ENCODE assay signal across 25 mouse cellular contexts in genomic region chr8:106953571-106953970, GRCm38 (mm10). TPM values are rescaled to one million over a fixed set of nuclear protein-coding genes. Genes with fewer than 3 reads are reported as not detected.
DNase-seq lines count a peak whose midpoint lies in the region; ATAC-seq and TF ChIP-seq lines count a peak whose summit lies in the region.
"Had no signal": no experiment of that assay in that cellular context is flagged by ENCODE, and none has a peak within 500 bp of the region (broad histone marks: within the 10 kb centered on the region; RNA-seq: fewer than 3 reads in every experiment).

No protein-coding gene starts in this region.

- 38% methylated on average over 4 of the region's 4 CpGs for WGBS in liver, adult 2 months
- 63% methylated on average over 4 of the region's 4 CpGs for WGBS in liver, embryonic 12.5 days (ENCODE audit: insufficient replicate concordance)
- 84% methylated on average over 4 of the region's 4 CpGs for WGBS in hindbrain, embryonic 14.5 days

- no peak for TF ChIP-seq CTCF in liver, adult 2 months (IDR thresholded peaks at IDR 0.05; ENCODE audit: low read depth, low read length)
- no peak for TF ChIP-seq CTCF in C2C12 (IDR thresholded peaks at IDR 0.05; ENCODE audit: control insufficient read depth, insufficient read depth, insufficient read length)
- TF ChIP-seq CTCF in left cerebral cortex, adult 2 months (IDR thresholded peaks at IDR 0.05) = no peak

- H3K27me3 ChIP-seq in liver, adult 2 months (ENCODE audit: control insufficient read depth, insufficient read depth, low read length) = no peaks in the 10 kb centered on the region
- no peaks in the 10 kb centered on the region for H3K27me3 ChIP-seq in liver, embryonic 12.5 days (replicated peaks)
- H3K27me3 ChIP-seq in C2C12 (ENCODE audit: control insufficient read depth, insufficient read depth, insufficient read length) (no peaks in the 10 kb centered on the region), myocyte (ENCODE audit: control insufficient read depth, insufficient read depth, insufficient read length) (no peaks in the 10 kb centered on the region)
- H3K27me3 ChIP-seq in hindbrain, embryonic 14.5 days (ENCODE audit: control insufficient read depth, insufficient read depth, low read length) = no peaks in the 10 kb centered on the region
- H3K27me3 ChIP-seq: forebrain, embryonic 13.5 days; heart, embryonic 15.5 days; midbrain, embryonic 15.5 days; stomach, embryonic 15.5 days had no signal

- no peaks in the 10 kb centered on the region for H3K9me3 ChIP-seq in liver, embryonic 12.5 days (replicated peaks)
- H3K9me3 ChIP-seq in hindbrain, embryonic 14.5 days (ENCODE audit: control insufficient read depth, low read length) = no peaks in the 10 kb centered on the region
- H3K9me3 ChIP-seq: forebrain, embryonic 13.5 days; G1E; heart, embryonic 15.5 days; hindbrain, embryonic 10.5 days; midbrain, embryonic 15.5 days; stomach, embryonic 15.5 days had no signal

- no peaks in the 10 kb centered on the region for H3K36me3 ChIP-seq in liver, adult 2 months (ENCODE audit: control insufficient read depth, insufficient read depth, low read length)
- H3K36me3 ChIP-seq in liver, embryonic 12.5 days = no peaks in the 10 kb centered on the region
- peaks cover 6% of the 10 kb centered on the region for H3K36me3 ChIP-seq in C2C12 (ENCODE audit: control insufficient read depth, insufficient read depth)
- no peaks in the 10 kb centered on the region for H3K36me3 ChIP-seq in myocyte (ENCODE audit: control insufficient read depth, insufficient read depth)
- H3K36me3 ChIP-seq in hindbrain, embryonic 14.5 days (replicated peaks; ENCODE audit: control insufficient read depth, insufficient read depth) = no peaks in the 10 kb centered on the region
- H3K36me3 ChIP-seq: heart, embryonic 15.5 days; hindbrain, embryonic 10.5 days; midbrain, embryonic 15.5 days; stomach, embryonic 15.5 days had no signal

- H3K4me1 ChIP-seq in liver, adult 2 months (ENCODE audit: control insufficient read depth, insufficient read depth, low read length) = peaks cover 2% of the 10 kb centered on the region; the same call in 1 of the 2 replicates
- peaks cover 4% of the 10 kb centered on the region; the same call in 1 of the 2 replicates for H3K4me1 ChIP-seq in liver, embryonic 12.5 days
- H3K4me1 ChIP-seq in brown adipose tissue, adult 24 weeks (ENCODE audit: control insufficient read depth, insufficient read depth, insufficient read length, low read length) = peaks cover 8% of the 10 kb centered on the region
- H3K4me1 ChIP-seq in hindbrain, embryonic 14.5 days (replicated peaks; ENCODE audit: control insufficient read depth, insufficient read depth, low read length) = no peaks in the 10 kb centered on the region
- H3K4me1 ChIP-seq: forebrain, embryonic 13.5 days; hindbrain, embryonic 10.5 days; midbrain, embryonic 15.5 days; stomach, embryonic 15.5 days had no signal

- no peak overlapping the region for H3K27ac ChIP-seq in liver, adult 2 months (replicated peaks; ENCODE audit: insufficient read depth, low read depth, low read length)
- no peak overlapping the region for H3K27ac ChIP-seq in liver, embryonic 12.5 days
- peak overlapping the region; percentile 55 for H3K27ac ChIP-seq in brown adipose tissue, adult 24 weeks (replicated peaks; ENCODE audit: low read depth, low read length)
- no peak overlapping the region for H3K27ac ChIP-seq in left cerebral cortex, adult 2 months
- no peak overlapping the region for H3K27ac ChIP-seq in hindbrain, embryonic 14.5 days
- H3K27ac ChIP-seq: forebrain, embryonic 13.5 days; heart, embryonic 15.5 days; hindbrain, embryonic 10.5 days; layer of hippocampus, adult 2 months; midbrain, embryonic 15.5 days; stomach, embryonic 15.5 days had no signal

- intact Hi-C loops in left cerebral cortex, adult 2 months (cut with DNase I) = no loop called here

- ATAC-seq in liver, embryonic 12.5 days = no peak
- no peak for ATAC-seq in hindbrain, embryonic 14.5 days (ENCODE audit: low FRiP score)
- ATAC-seq: CD4-positive, CD25-positive, alpha-beta regulatory T cell, adult 4 months; forebrain, embryonic 13.5 days; midbrain, embryonic 15.5 days had no signal

- DNase-seq in liver, adult 2 months (ENCODE audit: extremely low read depth, low read depth, low spot score) = peak; percentile 37
- no peak for DNase-seq in left cerebral cortex, adult 2 months (ENCODE audit: extremely low spot score in 1 of 2, low spot score in 2 of 2)
- no peak for DNase-seq in hindbrain, embryonic 14.5 days (ENCODE audit: low spot score)
- DNase-seq: adrenal gland, postnatal 36 days; cerebellum, adult 9-10 months; kidney, adult 18-20 months; kidney, postnatal 14 days; layer of hippocampus, postnatal 36 days; left cerebral cortex, postnatal 4 days; liver; thymus, adult 18-20 months; thymus, postnatal 4 days had no signal

- no peak overlapping the region for H3K4me3 ChIP-seq in liver, adult 2 months (ENCODE audit: insufficient read depth, low read depth, low read length)
- H3K4me3 ChIP-seq in liver, embryonic 12.5 days = no peak overlapping the region
- H3K4me3 ChIP-seq in C2C12 (ENCODE audit: insufficient read depth, poor library complexity, severe bottlenecking) = no peak overlapping the region
- no peak overlapping the region for H3K4me3 ChIP-seq in brown adipose tissue, adult 24 weeks (ENCODE audit: insufficient read depth, low read depth, low read length)
- no peak overlapping the region for H3K4me3 ChIP-seq in myocyte
- no peak overlapping the region for H3K4me3 ChIP-seq in left cerebral cortex, adult 2 months
- H3K4me3 ChIP-seq in hindbrain, embryonic 14.5 days (replicated peaks; ENCODE audit: low read length) = no peak overlapping the region
- H3K4me3 ChIP-seq: erythroblast, embryonic 14.5 days; forebrain, embryonic 13.5 days; heart, embryonic 15.5 days; hindbrain, embryonic 10.5 days; layer of hippocampus, adult 2 months; midbrain, embryonic 15.5 days; stomach, embryonic 15.5 days had no signal

- TF ChIP-seq POLR2A in liver, adult 2 months (IDR thresholded peaks at IDR 0.05; ENCODE audit: extremely low read depth, insufficient read depth, low read length) = no peak
- TF ChIP-seq POLR2A in myocyte (IDR thresholded peaks at IDR 0.05; ENCODE audit: insufficient read length, low read depth) = no peak

- H3K4me2 ChIP-seq in liver, embryonic 12.5 days = no peak overlapping the region
- peak overlapping the region; percentile 37 for H3K4me2 ChIP-seq in myocyte (ENCODE audit: low read depth)
- no peak overlapping the region for H3K4me2 ChIP-seq in hindbrain, embryonic 14.5 days (replicated peaks)
- H3K4me2 ChIP-seq: forebrain, embryonic 13.5 days; heart, embryonic 15.5 days; midbrain, embryonic 15.5 days; stomach, embryonic 15.5 days had no signal

- H3K79me3 ChIP-seq in C2C12 (ENCODE audit: low read depth) = peaks cover 4% of the 10 kb centered on the region

- H3ac ChIP-seq in C2C12 (ENCODE audit: control insufficient read depth, insufficient read length, low read depth) = no peak overlapping the region
- no peak overlapping the region for H3ac ChIP-seq in myocyte (ENCODE audit: control insufficient read depth, insufficient read length)

- H3K79me2 ChIP-seq in liver, adult 2 months (ENCODE audit: control insufficient read depth, insufficient read depth, low read length) = peaks cover 3% of the 10 kb centered on the region; the same call in 1 of the 2 replicates
- H3K79me2 ChIP-seq in C2C12 (ENCODE audit: control insufficient read depth, insufficient read depth) = peaks cover 60% of the 10 kb centered on the region
- H3K79me2 ChIP-seq in myocyte (ENCODE audit: control insufficient read depth, insufficient read depth) = peaks cover 40% of the 10 kb centered on the region

- no peak overlapping the region for H3K9ac ChIP-seq in liver, adult 2 months (ENCODE audit: low read depth, low read length)
- no peak overlapping the region for H3K9ac ChIP-seq in liver, embryonic 12.5 days
- H3K9ac ChIP-seq in hindbrain, embryonic 14.5 days = no peak overlapping the region
- H3K9ac ChIP-seq: forebrain, embryonic 13.5 days; heart, embryonic 15.5 days; midbrain, embryonic 15.5 days; stomach, embryonic 15.5 days had no signal

TF ChIP-seq in C2C12, 6 proteins besides CTCF, POLR2A, EP300 and RAD21:
- no peak for TF ChIP-seq MYOG (IDR thresholded peaks at IDR 0.05; ENCODE audit: control insufficient read depth, extremely low read depth, insufficient read length)
- TF ChIP-seq MYOD1 (IDR thresholded peaks at IDR 0.05; ENCODE audit: control insufficient read depth, insufficient read length, low read depth) = no peak
- TF ChIP-seq MAX (IDR thresholded peaks at IDR 0.05) = peak; percentile 85
- peak; percentile 73 for TF ChIP-seq CEBPB (IDR thresholded peaks at IDR 0.05; ENCODE audit: low read depth)
- TF ChIP-seq FOSL1 (IDR thresholded peaks at IDR 0.05; ENCODE audit: insufficient read depth, low read length, poor library complexity, severe bottlenecking) = no peak
- TF ChIP-seq USF1 (IDR thresholded peaks at IDR 0.05; ENCODE audit: low read depth) = peak; percentile 79

TF ChIP-seq in myocyte, 11 proteins besides CTCF, POLR2A, EP300 and RAD21:
- TF ChIP-seq TCF3 (IDR thresholded peaks at IDR 0.05; ENCODE audit: insufficient read length, low read depth) (no peak), MYOG (IDR thresholded peaks at IDR 0.05; ENCODE audit: control insufficient read depth in 1 of 3, insufficient read depth in 1 of 3, insufficient read length in 2 of 3, low read depth in 2 of 3) (no peak), MYOD1 (IDR thresholded peaks at IDR 0.05; ENCODE audit: control insufficient read depth in 1 of 3, insufficient read length in 2 of 3, low read depth in 2 of 3) (no peak), E2F4 (IDR thresholded peaks at IDR 0.05; ENCODE audit: insufficient read depth) (no peak), USF1 (IDR thresholded peaks at IDR 0.05; ENCODE audit: low read depth) (peak; percentile 72), CEBPB (IDR thresholded peaks at IDR 0.05; ENCODE audit: insufficient read depth, poor library complexity, severe bottlenecking) (peak; percentile 64), MAX (IDR thresholded peaks at IDR 0.05; ENCODE audit: low read depth) (peak; percentile 51), TCF12 (IDR thresholded peaks at IDR 0.05; ENCODE audit: insufficient read depth, poor library complexity, severe bottlenecking) (no peak), SRF (IDR thresholded peaks at IDR 0.05; ENCODE audit: control insufficient read depth, insufficient read length, low read depth) (no peak), REST (IDR thresholded peaks at IDR 0.05; ENCODE audit: insufficient read depth, insufficient read length) (no peak), POLR2AphosphoS2 (IDR thresholded peaks at IDR 0.05; ENCODE audit: insufficient read length, low read depth) (no peak)
TF ChIP-seq in myocyte: peak in this region for 3.

RNA-seq across cellular contexts. Expression of gene Sntb2, which starts 18.0 kb away (rescaled TPM):
- 3.0 and 4.9 TPM in 2 replicates for total RNA-seq in liver, adult 2 months (2014; rRNA removed)
- 1.6 TPM in 2 replicates for polyA plus RNA-seq in liver, adult 2 months (2012; rRNA removed)
- 3.5 and 4.1 TPM in 2 replicates for polyA plus RNA-seq in liver, embryonic 12.5 days (2016; fragmentation: Nextera tagmentation; extraction: Ambion mirVana)
- polyA plus RNA-seq in C2C12 (2012; fragmentation: generic; extraction: Trizol) (8.6 TPM), myocyte (2012; fragmentation: generic; extraction: Trizol) (5.6 TPM)
- 4.1 and 6.9 TPM in 2 replicates for polyA plus RNA-seq in brown adipose tissue, adult 24 weeks (2012; ENCODE audit: insufficient read depth, insufficient read length, missing spikeins)
- 10 to 100 TPM; 20.2 to 26.5 TPM for total RNA-seq in left cerebral cortex, adult 2 months (2021)
- 6.3 and 7.3 TPM in 2 replicates for polyA plus RNA-seq in hindbrain, embryonic 14.5 days (2014; fragmentation: Nextera tagmentation; extraction: Ambion mirVana)
